Mouse (Mus musculus): ENCODE data around the gene Atp13a3. TPM values are rescaled to one million over a fixed set of nuclear protein-coding genes. Genes with fewer than 3 reads are reported as not detected.

The Atp13a3 gene
- polyA plus RNA-seq, 2 experiments: 8.7 to 14.8 TPM

DNA sequence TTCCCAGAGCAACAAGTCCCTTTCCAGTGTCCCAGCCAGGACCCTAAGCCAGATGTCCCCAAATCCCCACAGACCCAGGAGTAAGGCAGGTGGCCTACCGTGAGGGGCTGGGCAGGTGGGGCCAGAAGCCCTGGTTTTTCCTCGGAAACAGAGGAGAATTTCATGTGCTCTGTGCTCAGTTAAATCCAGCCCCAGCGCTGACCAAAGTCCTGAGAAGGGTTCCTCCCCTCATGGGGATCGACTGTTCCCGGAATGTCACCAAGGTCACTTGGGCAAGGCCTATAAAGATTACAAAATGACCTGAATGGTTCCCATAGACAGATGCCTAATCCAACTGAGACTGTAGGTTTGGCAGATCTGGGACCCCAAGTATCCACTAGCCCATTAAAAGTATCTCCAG is 138.4 kb downstream of the Atp13a3 start, which contains the start of gene Cpn2:
Gene Cpn2 (minus strand): TSS at position 141 of the 400 bp plus-strand sequence.
- peak in 2 of 3 experiments; percentile 15 to 17 for DNase-seq (ENCODE audit: low read depth in 3 of 3, low spot score in 3 of 3)
- H3K27ac ChIP-seq: no peak within 1 kb of the TSS

DNA sequence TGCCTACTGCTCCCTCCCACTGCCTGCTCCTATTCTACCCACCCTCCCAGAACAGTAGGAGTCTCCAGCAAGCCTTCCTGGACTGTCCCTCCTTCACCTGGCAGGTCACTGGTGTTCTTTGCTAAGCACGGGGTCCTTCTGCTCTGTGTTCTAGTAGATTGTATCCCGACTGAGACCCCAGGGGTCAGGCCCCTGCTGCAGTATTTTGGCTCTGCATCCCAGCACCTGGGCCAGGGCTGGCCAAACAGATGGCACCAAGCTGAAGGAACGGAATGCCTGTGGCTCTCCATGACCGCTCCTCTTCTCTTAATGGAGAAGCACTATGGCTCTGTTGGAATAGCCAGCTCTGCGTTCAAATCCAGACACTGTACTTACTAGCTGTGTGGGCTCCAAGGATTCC is 139.2 kb downstream of the Atp13a3 start:
- TF ChIP-seq EP300 (IDR thresholded peaks at IDR 0.05; ENCODE audit: low read depth) (no peak), CTCF (IDR thresholded peaks at IDR 0.05; ENCODE audit: low read depth) (no peak)
- H3K9ac ChIP-seq (replicated peaks): no peak overlapping the region

More for the DNA sequence above, 138.4 kb downstream of the Atp13a3 start, which contains the start of gene Cpn2:
- no peak for TF ChIP-seq EP300 (IDR thresholded peaks at IDR 0.05; ENCODE audit: low read depth)
- TF ChIP-seq CTCF (IDR thresholded peaks at IDR 0.05; ENCODE audit: low read depth): no peak
- Histone ChIP-seq H3K4me2 (ENCODE audit: low read depth) (peak within 1 kb of the TSS; percentile 49), H3K27me3 (ENCODE audit: control insufficient read depth, insufficient read depth, low read length) (no peaks in the 10 kb centered on the region), H3K4me3 (ENCODE audit: insufficient read depth in 1 of 2, low read depth in 2 of 2, low read length in 2 of 2) (peak within 1 kb of the TSS; percentile 26 to 50), H3K4me1 (replicated peaks; ENCODE audit: control insufficient read depth in 2 of 2, insufficient read depth in 2 of 2, low read length in 1 of 2) (no peaks in the 10 kb centered on the region), H3K36me3 (replicated peaks; ENCODE audit: control insufficient read depth, insufficient read depth, low read depth) (no peaks in the 10 kb centered on the region), H3K9ac (replicated peaks) (no peak within 1 kb of the TSS; the same call in 1 of the 2 replicates), H3K9me3 (ENCODE audit: control insufficient read depth, low read length) (no peaks in the 10 kb centered on the region)
- 40% methylated on average over 5 of the region's 5 CpGs for WGBS (ENCODE audit: insufficient replicate concordance)
- 0 out of 2 replicates have a peak, but pooled peaks have one; percentile 41 for ATAC-seq (ENCODE audit: insufficient read depth)

DNA sequence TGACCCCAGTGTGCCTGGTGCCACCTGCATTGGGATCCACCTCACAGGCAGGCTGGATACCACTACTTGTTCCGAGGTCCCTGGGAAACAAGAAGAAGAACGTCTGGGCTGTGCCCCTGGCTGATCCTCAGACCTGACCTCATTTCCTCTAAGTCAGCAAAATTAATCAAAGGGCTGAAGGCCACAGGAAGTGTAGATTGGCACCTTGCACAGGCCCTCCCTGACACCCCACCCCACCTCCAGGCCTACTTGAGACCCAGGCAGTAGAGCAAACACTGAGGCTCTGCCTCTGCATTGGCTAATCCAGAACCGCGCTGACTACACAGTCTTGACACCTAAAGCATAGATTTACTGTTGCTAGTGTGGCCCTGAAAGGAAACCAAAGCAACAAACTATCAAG is 140.2 kb downstream of the Atp13a3 start:
- no peaks in the 10 kb centered on the region for H3K36me3 ChIP-seq (replicated peaks; ENCODE audit: control insufficient read depth, insufficient read depth, low read depth)
- no peak for TF ChIP-seq CTCF (IDR thresholded peaks at IDR 0.05; ENCODE audit: low read depth)
- ATAC-seq (ENCODE audit: insufficient read depth) (no peak), DNase-seq (ENCODE audit: low read depth in 3 of 3, low spot score in 3 of 3) (no peak)
- H3K27ac ChIP-seq: no peak overlapping the region
- no peaks in the 10 kb centered on the region for H3K4me1 ChIP-seq (replicated peaks; ENCODE audit: control insufficient read depth in 2 of 2, insufficient read depth in 2 of 2, low read length in 1 of 2)
- H3K9me3 ChIP-seq (ENCODE audit: control insufficient read depth, low read length): no peaks in the 10 kb centered on the region
- H3K4me2 ChIP-seq (ENCODE audit: low read depth): peak overlapping the region; percentile 9; the same call in 1 of the 2 replicates
- WGBS (ENCODE audit: insufficient replicate concordance): 30% methylated on average over 4 of the region's 4 CpGs
- no peak overlapping the region for H3K9ac ChIP-seq (replicated peaks)
- no peaks in the 10 kb centered on the region for H3K27me3 ChIP-seq (ENCODE audit: control insufficient read depth, insufficient read depth, low read length)
- H3K4me3 ChIP-seq (ENCODE audit: insufficient read depth in 1 of 2, low read depth in 2 of 2, low read length in 2 of 2): no peak overlapping the region

More for the DNA sequence above, 139.2 kb downstream of the Atp13a3 start:
- WGBS (ENCODE audit: insufficient replicate concordance): 64% methylated on average over 5 of the region's 5 CpGs
- no peaks in the 10 kb centered on the region for H3K36me3 ChIP-seq (replicated peaks; ENCODE audit: control insufficient read depth, insufficient read depth, low read depth)
- H3K27ac ChIP-seq: no peak overlapping the region
- ATAC-seq (ENCODE audit: insufficient read depth) (no peak), DNase-seq (ENCODE audit: low read depth in 3 of 3, low spot score in 3 of 3) (no peak)
- H3K27me3 ChIP-seq (ENCODE audit: control insufficient read depth, insufficient read depth, low read length): no peaks in the 10 kb centered on the region
- no peaks in the 10 kb centered on the region for H3K9me3 ChIP-seq (ENCODE audit: control insufficient read depth, low read length)
- H3K4me1 ChIP-seq (replicated peaks; ENCODE audit: control insufficient read depth in 2 of 2, insufficient read depth in 2 of 2, low read length in 1 of 2): no peaks in the 10 kb centered on the region
- H3K4me3 ChIP-seq (ENCODE audit: insufficient read depth in 1 of 2, low read depth in 2 of 2, low read length in 2 of 2): peak overlapping the region; percentile 6 to 26; a peak in 3 of 4 replicates
- peak overlapping the region; percentile 49 for H3K4me2 ChIP-seq (ENCODE audit: low read depth)

DNA sequence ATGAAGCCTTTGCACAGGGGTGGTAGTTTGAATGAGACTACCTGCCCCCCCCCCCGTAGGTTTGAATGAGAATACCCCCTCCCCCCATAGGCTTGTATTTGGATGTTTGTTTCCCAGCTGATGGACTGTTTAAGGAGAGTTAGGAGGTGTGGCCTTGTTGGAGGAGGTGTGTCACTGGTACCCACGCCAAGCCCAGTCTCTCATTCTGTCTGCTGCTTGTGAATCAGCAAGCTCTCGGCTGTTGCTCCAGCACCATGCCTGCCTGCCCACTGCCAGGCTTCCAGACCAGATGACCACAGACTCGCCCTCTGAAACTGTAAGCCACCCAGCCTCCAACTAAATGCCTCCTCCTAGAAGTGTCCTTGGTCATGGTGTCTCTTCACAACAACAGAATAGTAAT is 142.6 kb downstream of the Atp13a3 start:
- no peak overlapping the region for H3K27ac ChIP-seq
- DNase-seq (ENCODE audit: low read depth in 3 of 3, low spot score in 3 of 3): no peak
- no peaks in the 10 kb centered on the region for H3K9me3 ChIP-seq (ENCODE audit: control insufficient read depth, low read length)
- no peaks in the 10 kb centered on the region for H3K36me3 ChIP-seq (replicated peaks; ENCODE audit: control insufficient read depth, insufficient read depth, low read depth)
- TF ChIP-seq CTCF (IDR thresholded peaks at IDR 0.05; ENCODE audit: low read depth) (no peak), EP300 (IDR thresholded peaks at IDR 0.05; ENCODE audit: low read depth) (no peak)
- 41% methylated on average over 4 of the region's 4 CpGs for WGBS (ENCODE audit: insufficient replicate concordance)
- H3K4me3 ChIP-seq (ENCODE audit: insufficient read depth in 1 of 2, low read depth in 2 of 2, low read length in 2 of 2): no peak overlapping the region
- H3K27me3 ChIP-seq (ENCODE audit: control insufficient read depth, insufficient read depth, low read length): no peaks in the 10 kb centered on the region
- H3K4me1 ChIP-seq (replicated peaks; ENCODE audit: control insufficient read depth in 2 of 2, insufficient read depth in 2 of 2, low read length in 1 of 2): peaks cover 0 to 2% of the 10 kb centered on the region in 2 experiments; a peak in 1 of 4 replicates
- no peak for ATAC-seq (ENCODE audit: insufficient read depth)
- no peak overlapping the region for H3K9ac ChIP-seq (replicated peaks)
- H3K4me2 ChIP-seq (ENCODE audit: low read depth): no peak overlapping the region

DNA sequence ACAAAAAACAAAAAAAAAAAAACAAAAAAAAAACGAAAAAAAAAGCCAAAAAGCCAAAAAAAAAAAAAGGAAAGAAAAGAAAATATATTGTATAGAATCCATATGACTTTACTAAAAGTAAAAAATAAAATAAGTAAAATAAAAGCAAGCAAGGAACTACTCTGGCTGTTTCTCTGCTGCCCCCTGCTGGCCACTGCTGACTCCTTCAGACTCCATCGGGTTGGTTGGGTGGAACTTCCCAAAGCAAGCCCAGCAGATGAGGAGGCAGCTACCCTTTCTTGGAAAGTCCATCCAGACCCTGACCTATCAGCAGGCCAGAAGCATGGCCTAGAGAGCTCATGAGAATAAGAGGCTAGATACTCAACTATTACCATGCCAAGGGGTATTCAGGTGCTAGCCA is 143.1 kb downstream of the Atp13a3 start:
- Histone ChIP-seq H3K4me2 (ENCODE audit: low read depth) (no peak overlapping the region), H3K4me3 (ENCODE audit: insufficient read depth in 1 of 2, low read depth in 2 of 2, low read length in 2 of 2) (no peak overlapping the region), H3K27ac (no peak overlapping the region), H3K9ac (replicated peaks) (no peak overlapping the region), H3K36me3 (replicated peaks; ENCODE audit: control insufficient read depth, insufficient read depth, low read depth) (no peaks in the 10 kb centered on the region), H3K27me3 (ENCODE audit: control insufficient read depth, insufficient read depth, low read length) (no peaks in the 10 kb centered on the region), H3K9me3 (ENCODE audit: control insufficient read depth, low read length) (no peaks in the 10 kb centered on the region), H3K4me1 (replicated peaks; ENCODE audit: control insufficient read depth in 2 of 2, insufficient read depth in 2 of 2, low read length in 1 of 2) (peaks cover 0 to 2% of the 10 kb centered on the region in 2 experiments; a peak in 1 of 4 replicates)
- TF ChIP-seq EP300 (IDR thresholded peaks at IDR 0.05; ENCODE audit: low read depth) (no peak), CTCF (IDR thresholded peaks at IDR 0.05; ENCODE audit: low read depth) (peak; percentile 89)
- 0% methylated on average over 2 of the region's 2 CpGs for WGBS (ENCODE audit: insufficient replicate concordance)
- DNase-seq (ENCODE audit: low read depth in 3 of 3, low spot score in 3 of 3) (peak; percentile 25 to 47 (median 42)), ATAC-seq (ENCODE audit: insufficient read depth) (no peak)

Other genes starting within 250 kb of the Atp13a3 start
- 4.8 and 5.6 TPM in 2 replicates for gene Cpn2, start 138.5 kb downstream of the Atp13a3 start, polyA plus RNA-seq (2012; rRNA removed)
- 2.1 and 2.8 TPM in 2 replicates for gene Cpn2, start 138.5 kb downstream of the Atp13a3 start, polyA plus RNA-seq (2014; fragmentation: Nextera tagmentation; extraction: Ambion mirVana)
- gene Lrrc15, start 122.7 kb downstream of the Atp13a3 start, polyA plus RNA-seq (2012; rRNA removed): 0.01 TPM in 1 of 2 replicates, not detected in the other
- 0.01 TPM in 1 of 2 replicates, not detected in the other for gene Lrrc15, start 122.7 kb downstream of the Atp13a3 start, polyA plus RNA-seq (2014; fragmentation: Nextera tagmentation; extraction: Ambion mirVana)
- gene Gp5, start 95.2 kb downstream of the Atp13a3 start, polyA plus RNA-seq (2012; rRNA removed): 9.4 and 9.9 TPM in 2 replicates
- 9.8 and 13.5 TPM in 2 replicates for gene Gp5, start 95.2 kb downstream of the Atp13a3 start, polyA plus RNA-seq (2014; fragmentation: Nextera tagmentation; extraction: Ambion mirVana)
- gene Tmem44, start 144.9 kb upstream of the Atp13a3 start, polyA plus RNA-seq (2012; rRNA removed): 0.85 and 0.87 TPM in 2 replicates
- gene Tmem44, start 144.9 kb upstream of the Atp13a3 start, polyA plus RNA-seq (2014; fragmentation: Nextera tagmentation; extraction: Ambion mirVana): 0.46 and 0.48 TPM in 2 replicates
- 7.1 and 12.3 TPM in 2 replicates for gene Lsg1, start 181.6 kb upstream of the Atp13a3 start, polyA plus RNA-seq (2012; rRNA removed)
- 28.2 and 28.8 TPM in 2 replicates for gene Lsg1, start 181.6 kb upstream of the Atp13a3 start, polyA plus RNA-seq (2014; fragmentation: Nextera tagmentation; extraction: Ambion mirVana)
- 2.7 and 2.9 TPM in 2 replicates for gene Fam43a, start 193.7 kb upstream of the Atp13a3 start, polyA plus RNA-seq (2012; rRNA removed)
- 1.6 and 2.0 TPM in 2 replicates for gene Fam43a, start 193.7 kb upstream of the Atp13a3 start, polyA plus RNA-seq (2014; fragmentation: Nextera tagmentation; extraction: Ambion mirVana)

Measured in liver, embryonic 14.5 days (tissue).